Mouse (Mus musculus) forebrain, embryonic 16.5 days (tissue): Measurements from ENCODE around the gene Rint1. TPM values are rescaled to one million over a fixed set of nuclear protein-coding genes. Genes with fewer than 3 reads are reported as not detected.

Source experiments
- polyA plus RNA-seq: library from polyadenylated mRNA; unstranded; fragments of >200 nt; fragmentation: Nextera tagmentation; extraction: Ambion mirVana; gene quantifications from 2 replicates; pipeline ENCODE4 v1.2.1, GENCODE M21; 2015

The Rint1 gene
- polyA plus RNA-seq, 1 experiment from 2014 or later: 28.4 TPM

Other genes starting within 250 kb of the Rint1 start
- gene Srpk2, start 103.1 kb upstream of the Rint1 start, polyA plus RNA-seq: 101 and 102 TPM in 2 replicates
- 22.0 and 22.2 TPM in 2 replicates for gene Pus7, start 4.0 kb upstream of the Rint1 start, polyA plus RNA-seq
- gene Tomm7, start 56.5 kb downstream of the Rint1 start, polyA plus RNA-seq: 82.7 and 85.1 TPM in 2 replicates
- 49.9 and 60.2 TPM in 2 replicates for gene Fam126a, start 243.0 kb downstream of the Rint1 start, polyA plus RNA-seq